Mouse (Mus musculus): Measurements from ENCODE around the gene Timmdc1.
A peak's percentile ranks its signal among the peaks of the same experiment; 100 is the strongest.

GRCm38 (mm10) chr16:38562131-38562967, 39.9 kb upstream of the Timmdc1 start:
- TF ChIP-seq POLR2A (IDR thresholded peaks at IDR 0.05; ENCODE audit: control insufficient read depth, extremely low read depth, insufficient read depth, low read length, poor library complexity) = peak; percentile 79
- no peak for TF ChIP-seq CTCF (IDR thresholded peaks at IDR 0.05; ENCODE audit: borderline replicate concordance, control insufficient read depth, extremely low read depth, insufficient read depth, low read length, poor library complexity)

Measured in thymus, adult 2 months (tissue).